Mouse (Mus musculus) embryonic facial prominence, embryonic 15.5 days (tissue): ENCODE results near the gene Stpg3. TPM values are rescaled to one million over a fixed set of nuclear protein-coding genes. Genes with fewer than 3 reads are reported as not detected.
A peak's percentile ranks its signal among the peaks of the same experiment; 100 is the strongest.

ENCODE experiments used
- ATAC-seq: fragments of 200-750 bp; cut with Nextera tagmentation; 2 replicates; pipeline ENCODE4 v1.8.0; 2017; ENCODE audit warnings: low read depth, moderate TSS enrichment; ENCODE audit not compliant: insufficient number of reproducible peaks, low FRiP score, low TSS enrichment
- H3K27ac ChIP-seq: fragments of 300-500 bp; sonication (generic); replicated peaks from 2 replicates; pipeline ENCODE4 v1.5.1; 2015; ENCODE audit warnings: mild to moderate bottlenecking, inconsistent platforms
- H3K27me3 ChIP-seq: fragments of 300-500 bp; sonication (generic); 2 replicates; pipeline ENCODE4 v1.6.1; 2015; ENCODE audit warnings: inconsistent platforms
- H3K36me3 ChIP-seq: fragments of 300-500 bp; sonication (generic); 2 replicates; pipeline ENCODE4 v1.6.1; 2015; ENCODE audit warnings: mild to moderate bottlenecking, inconsistent platforms
- H3K4me1 ChIP-seq: fragments of 300-500 bp; sonication (generic); 2 replicates; pipeline ENCODE4 v1.6.1; 2015; ENCODE audit warnings: inconsistent platforms
- H3K4me2 ChIP-seq: fragments of 300-500 bp; sonication (generic); replicated peaks from 2 replicates; pipeline ENCODE4 v1.6.1; 2015; ENCODE audit warnings: mild to moderate bottlenecking, inconsistent platforms
- H3K4me3 ChIP-seq: fragments of 300-500 bp; sonication (generic); replicated peaks from 2 replicates; pipeline ENCODE4 v1.5.1; 2015; ENCODE audit warnings: mild to moderate bottlenecking, inconsistent platforms
- H3K9ac ChIP-seq: fragments of 300-500 bp; sonication (generic); 2 replicates; pipeline ENCODE4 v1.6.1; 2015; ENCODE audit warnings: inconsistent platforms
- H3K9me3 ChIP-seq: fragments of 300-500 bp; sonication (generic); replicated peaks from 2 replicates; pipeline ENCODE4 v1.6.1; 2016; ENCODE audit warnings: inconsistent platforms
- WGBS: fragments of 180-500 bp; shearing (Covaris S2); methylation state at CpG from one replicate; pipeline ENCODE4 v1.1.7; 2015; 5-methylcytosine and 5-hydroxymethylcytosine counted together
- polyA plus RNA-seq: library from polyadenylated mRNA; unstranded; fragments of >200 nt; fragmentation: Nextera tagmentation; extraction: Ambion mirVana; gene quantifications from 2 replicates; pipeline ENCODE4 v1.2.1, GENCODE M21; 2015

Gene Stpg3
- polyA plus RNA-seq, 1 experiment from 2014 or later, result not detected

DNA sequence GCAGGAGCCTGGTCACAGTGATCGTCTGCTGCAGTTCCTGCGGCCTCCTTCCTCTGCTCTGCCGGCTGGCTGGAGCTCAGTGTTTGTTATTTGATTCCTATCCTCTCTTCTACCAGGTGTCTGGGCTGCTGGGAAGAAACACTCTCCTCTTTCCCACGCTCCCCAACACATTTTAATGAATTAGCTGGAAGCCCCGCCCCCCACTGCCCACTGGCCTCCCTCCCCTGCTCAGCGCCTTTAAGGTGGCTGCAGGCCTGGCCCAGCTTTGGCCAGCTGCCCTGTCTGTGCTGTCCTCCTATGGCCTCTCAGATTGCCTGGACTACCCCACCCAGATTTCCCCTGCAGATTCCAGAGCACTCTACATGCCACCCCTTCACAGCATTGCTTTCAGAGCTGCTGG lies 36.8 kb downstream of the Stpg3 start:
- ATAC-seq, result no peak; the same call in 1 of the 2 replicates
- Histone ChIP-seq H3K27ac (peak overlapping the region; percentile 49), H3K9ac (no peak overlapping the region), H3K9me3 (no peaks in the 10 kb centered on the region), H3K27me3 (peaks cover 64% of the 10 kb centered on the region), H3K4me1 (peaks cover 62% of the 10 kb centered on the region), H3K4me3 (no peak overlapping the region), H3K4me2 (no peak overlapping the region), H3K36me3 (no peaks in the 10 kb centered on the region)
- WGBS, result 11% methylated on average over 6 of the region's 6 CpGs

DNA sequence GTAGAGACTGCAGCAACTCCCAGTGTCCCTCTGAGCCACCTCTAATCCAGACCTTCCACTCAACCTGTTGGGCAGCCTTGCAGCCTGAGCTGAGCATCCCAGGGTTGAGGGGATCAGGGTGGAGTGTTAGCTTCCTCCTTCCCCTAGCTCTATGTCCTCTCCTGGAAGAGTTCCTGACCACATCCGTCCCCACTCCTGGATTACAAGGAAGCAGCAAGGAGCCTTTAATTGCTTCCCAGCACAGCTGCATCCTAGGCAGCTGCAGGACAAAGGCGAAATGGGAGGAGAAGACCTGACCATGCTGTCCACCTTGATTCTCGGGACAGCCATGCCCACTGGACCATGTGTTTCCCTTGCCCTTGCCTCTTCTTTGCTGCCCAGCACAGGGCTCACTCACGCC lies 37.4 kb downstream of the Stpg3 start:
- Histone ChIP-seq H3K9ac (no peak overlapping the region), H3K4me1 (peaks cover 66% of the 10 kb centered on the region), H3K27ac (peak overlapping the region; percentile 49), H3K9me3 (no peaks in the 10 kb centered on the region), H3K27me3 (peaks cover 60% of the 10 kb centered on the region), H3K36me3 (no peaks in the 10 kb centered on the region), H3K4me3 (no peak overlapping the region), H3K4me2 (no peak overlapping the region)
- ATAC-seq, result no peak
- 35% methylated on average over 4 of the region's 4 CpGs for WGBS

GRCm38 (mm10) chr2:25176573-25176972 lies 37.9 kb downstream of the Stpg3 start:
- Histone ChIP-seq H3K4me1 (peaks cover 63% of the 10 kb centered on the region), H3K27ac (peak overlapping the region; percentile 12), H3K9me3 (no peaks in the 10 kb centered on the region), H3K4me2 (no peak overlapping the region), H3K4me3 (no peak overlapping the region), H3K27me3 (peaks cover 56% of the 10 kb centered on the region), H3K36me3 (no peaks in the 10 kb centered on the region), H3K9ac (no peak overlapping the region)
- 50% methylated on average over 6 of the region's 6 CpGs for WGBS
- ATAC-seq, result no peak

GRCm38 (mm10) chr2:25175690-25176078 lies 38.8 kb downstream of the Stpg3 start:
- H3K27me3 ChIP-seq, result peaks cover 47% of the 10 kb centered on the region
- no peak overlapping the region for H3K9ac ChIP-seq
- WGBS, result 72% methylated on average over 4 of the region's 4 CpGs
- peaks cover 55% of the 10 kb centered on the region for H3K4me1 ChIP-seq
- no peak for ATAC-seq
- no peaks in the 10 kb centered on the region for H3K9me3 ChIP-seq
- no peak overlapping the region for H3K4me3 ChIP-seq
- H3K27ac ChIP-seq, result no peak overlapping the region
- H3K36me3 ChIP-seq, result no peaks in the 10 kb centered on the region
- no peak overlapping the region for H3K4me2 ChIP-seq

GRCm38 (mm10) chr2:25174866-25175689 lies 39.4 kb downstream of the Stpg3 start:
- no peaks in the 10 kb centered on the region for H3K36me3 ChIP-seq
- 53% methylated on average over 7 of the region's 7 CpGs for WGBS
- peaks cover 41% of the 10 kb centered on the region for H3K27me3 ChIP-seq
- H3K9me3 ChIP-seq, result no peaks in the 10 kb centered on the region
- no peak overlapping the region for H3K4me3 ChIP-seq
- ATAC-seq, result no peak
- no peak overlapping the region for H3K27ac ChIP-seq
- peaks cover 55% of the 10 kb centered on the region for H3K4me1 ChIP-seq
- no peak overlapping the region for H3K4me2 ChIP-seq
- no peak overlapping the region for H3K9ac ChIP-seq

DNA sequence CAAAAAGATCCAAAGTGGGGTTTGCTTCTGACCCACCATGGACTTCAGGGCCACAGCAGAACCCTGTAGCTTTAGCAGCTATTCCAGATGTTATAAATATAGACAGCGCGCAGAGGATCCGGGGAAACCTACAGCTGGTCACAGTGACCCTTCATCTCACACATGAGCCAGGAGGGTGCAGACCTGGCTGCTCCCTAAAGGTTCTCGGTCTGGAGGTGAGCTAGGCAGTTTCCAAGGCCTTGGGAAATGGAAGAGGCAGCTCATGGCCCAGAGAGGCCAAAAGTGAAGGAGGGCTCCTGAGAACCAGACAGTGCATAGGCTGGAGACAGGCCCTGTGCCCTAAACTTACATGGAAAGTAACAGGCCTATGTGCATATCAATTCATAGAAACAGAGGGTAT lies 40.6 kb downstream of the Stpg3 start:
- no peaks in the 10 kb centered on the region for H3K9me3 ChIP-seq
- no peaks in the 10 kb centered on the region for H3K36me3 ChIP-seq
- no peak overlapping the region for H3K27ac ChIP-seq
- 90% methylated on average over 4 of the region's 4 CpGs for WGBS
- peaks cover 57% of the 10 kb centered on the region for H3K4me1 ChIP-seq
- peaks cover 28% of the 10 kb centered on the region for H3K27me3 ChIP-seq
- no peak overlapping the region for H3K9ac ChIP-seq
- no peak overlapping the region for H3K4me3 ChIP-seq
- no peak overlapping the region for H3K4me2 ChIP-seq
- no peak for ATAC-seq

DNA sequence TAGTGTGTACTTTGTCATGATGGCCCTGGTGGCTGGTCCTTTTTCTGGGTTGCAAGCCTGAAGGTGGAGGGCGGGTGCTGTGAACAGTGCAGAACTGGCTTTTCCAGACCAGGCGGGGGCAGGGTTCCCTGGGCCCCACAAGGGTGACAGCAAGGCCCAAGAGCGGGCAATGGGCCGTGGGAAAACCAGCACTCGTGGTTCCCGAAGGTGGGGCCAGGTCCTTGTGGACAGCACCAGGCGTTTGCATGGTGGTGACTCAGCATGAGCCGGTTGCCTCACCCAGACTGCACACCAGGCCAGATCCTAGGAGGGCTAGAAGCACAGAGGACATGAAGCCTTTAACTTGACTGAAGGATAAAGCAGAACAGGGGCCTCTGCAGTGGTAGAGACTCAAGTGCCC lies 41.8 kb downstream of the Stpg3 start:
- peaks cover 16% of the 10 kb centered on the region for H3K27me3 ChIP-seq
- H3K4me3 ChIP-seq, result no peak overlapping the region
- no peaks in the 10 kb centered on the region for H3K36me3 ChIP-seq
- ATAC-seq, result no peak
- H3K4me2 ChIP-seq, result no peak overlapping the region
- H3K27ac ChIP-seq, result peak overlapping the region; percentile 8
- H3K9ac ChIP-seq, result no peak overlapping the region
- peaks cover 57% of the 10 kb centered on the region for H3K4me1 ChIP-seq
- whole genome bisulfite sequencing, result 54% methylated on average over 8 of the region's 8 CpGs
- H3K9me3 ChIP-seq, result no peaks in the 10 kb centered on the region

GRCm38 (mm10) chr2:25171769-25172153 lies 42.7 kb downstream of the Stpg3 start:
- Histone ChIP-seq H3K4me2 (no peak overlapping the region), H3K9me3 (no peaks in the 10 kb centered on the region), H3K27ac (no peak overlapping the region), H3K9ac (no peak overlapping the region), H3K27me3 (0 out of 2 replicates have a peak, but pooled peaks cover 8% of the 10 kb centered on the region), H3K4me1 (peaks cover 52% of the 10 kb centered on the region), H3K4me3 (no peak overlapping the region), H3K36me3 (no peaks in the 10 kb centered on the region)
- 34% methylated on average over 1 of the region's 1 CpGs for WGBS
- no peak for ATAC-seq

- Histone ChIP-seq H3K27me3 (0 out of 2 replicates have a peak, but pooled peaks cover 5% of the 10 kb centered on the region), H3K9me3 (no peaks in the 10 kb centered on the region), H3K4me3 (no peak overlapping the region), H3K36me3 (no peaks in the 10 kb centered on the region), H3K9ac (no peak overlapping the region), H3K27ac (0 out of 2 replicates have a peak overlapping the region, but pooled peaks have one; percentile 22), H3K4me2 (no peak overlapping the region), H3K4me1 (peaks cover 48% of the 10 kb centered on the region)
- no peak for ATAC-seq
- 78% methylated on average over 6 of the region's 6 CpGs for WGBS
These were observed 43.2 kb downstream of the Stpg3 start for GRCm38 (mm10) chr2:25171101-25171768.

DNA sequence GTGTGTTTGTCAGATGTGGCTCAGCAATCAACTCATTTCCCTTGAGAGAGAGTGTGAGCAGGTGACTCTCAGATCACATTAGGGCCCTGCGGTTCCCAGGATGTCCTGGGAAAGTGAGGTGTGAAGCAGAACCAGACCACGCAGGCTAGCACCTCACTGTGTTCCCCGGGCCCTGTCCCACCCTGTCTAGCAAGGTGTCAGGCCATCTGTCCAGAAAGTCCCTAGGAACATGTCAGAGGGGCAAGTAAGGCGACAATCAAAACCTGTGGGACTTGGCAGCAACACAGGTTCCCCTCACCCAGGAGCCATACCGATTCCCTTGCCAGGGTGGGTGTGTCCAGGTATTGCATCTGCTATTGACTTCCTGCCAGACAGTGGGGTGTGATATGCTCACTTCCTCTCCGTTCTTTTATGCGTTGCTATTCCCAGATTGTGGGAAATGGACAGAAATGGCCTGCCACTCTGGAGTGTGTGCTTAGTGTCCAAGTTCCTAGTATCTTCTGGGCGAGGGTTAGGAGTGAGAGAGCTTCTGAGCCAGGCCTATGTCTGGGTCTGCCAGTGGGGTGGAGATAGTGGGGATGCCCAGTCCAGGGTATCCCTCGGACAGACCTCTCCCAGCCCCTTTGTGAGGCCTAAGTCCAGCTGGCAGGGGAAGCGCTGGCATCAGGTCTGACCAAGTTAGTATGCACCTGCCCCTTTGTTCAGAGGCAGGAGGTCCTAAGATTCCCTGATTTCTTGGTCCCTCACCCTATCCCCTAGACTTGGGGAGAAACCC lies 43.9 kb downstream of the Stpg3 start:
- peak overlapping the region; percentile 63 for H3K27ac ChIP-seq
- 62% methylated on average over 10 of the region's 10 CpGs for WGBS
- H3K4me1 ChIP-seq, result peaks cover 41% of the 10 kb centered on the region
- H3K9ac ChIP-seq, result no peak overlapping the region
- no peak overlapping the region for H3K4me2 ChIP-seq
- H3K36me3 ChIP-seq, result no peaks in the 10 kb centered on the region
- no peak overlapping the region for H3K4me3 ChIP-seq
- no peaks in the 10 kb centered on the region for H3K9me3 ChIP-seq
- ATAC-seq, result no peak
- H3K27me3 ChIP-seq, result no peaks in the 10 kb centered on the region

GRCm38 (mm10) chr2:25169778-25170177 lies 44.7 kb downstream of the Stpg3 start:
- H3K4me1 ChIP-seq, result peaks cover 41% of the 10 kb centered on the region

More at GRCm38 (mm10) chr2:25169778-25170177, 44.7 kb downstream of the Stpg3 start:
- no peak for ATAC-seq
- Histone ChIP-seq H3K9ac (no peak overlapping the region), H3K4me3 (no peak overlapping the region), H3K27ac (no peak overlapping the region), H3K9me3 (no peaks in the 10 kb centered on the region), H3K4me2 (no peak overlapping the region), H3K36me3 (no peaks in the 10 kb centered on the region), H3K27me3 (no peaks in the 10 kb centered on the region)
- WGBS, result 17% methylated on average over 5 of the region's 5 CpGs
